Mouse (Mus musculus) hindbrain, embryonic 10.5 days (tissue): ENCODE data around the gene Trhr2. TPM values are rescaled to one million over a fixed set of nuclear protein-coding genes. Genes with fewer than 3 reads are reported as not detected.

Source experiments
- DNase-seq: peaks from one replicate; pipeline ENCODE4 v3.0.0-alpha.2; 2017; ENCODE audit warnings: low spot score
- H3K27ac ChIP-seq: fragments of 300-500 bp; sonication (generic); 2 replicates; pipeline ENCODE4 v1.5.1; 2016; ENCODE audit warnings: mild to moderate bottlenecking, moderate library complexity
- H3K27me3 ChIP-seq: fragments of 300-500 bp; sonication (generic); 2 replicates; pipeline ENCODE4 v1.6.1; 2016; ENCODE audit warnings: mild to moderate bottlenecking; ENCODE audit not compliant: poor library complexity, insufficient read depth, severe bottlenecking
- H3K36me3 ChIP-seq: fragments of 300-500 bp; sonication (generic); 2 replicates; pipeline ENCODE4 v1.6.1; 2016; ENCODE audit warnings: mild to moderate bottlenecking, moderate library complexity
- H3K4me1 ChIP-seq: fragments of 300-500 bp; sonication (generic); replicated peaks from 2 replicates; pipeline ENCODE4 v1.6.1; 2016; ENCODE audit warnings: mild to moderate bottlenecking
- H3K4me3 ChIP-seq: fragments of 300-500 bp; sonication (generic); 2 replicates; pipeline ENCODE4 v1.5.1; 2016; ENCODE audit warnings: mild to moderate bottlenecking, moderate library complexity
- H3K9me3 ChIP-seq: fragments of 300-500 bp; sonication (generic); 2 replicates; pipeline ENCODE4 v1.6.1; 2016; ENCODE audit warnings: mild to moderate bottlenecking, moderate library complexity
- WGBS: fragments of 180-500 bp; shearing (Covaris S2); methylation state at CpG from one replicate; pipeline ENCODE4 v1.1.7; 2016; 5-methylcytosine and 5-hydroxymethylcytosine counted together
- polyA plus RNA-seq: library from polyadenylated mRNA; unstranded; fragments of >200 nt; fragmentation: Nextera tagmentation; extraction: Ambion mirVana; gene quantifications from 2 replicates; pipeline ENCODE4 v1.2.1, GENCODE M21; 2016

Gene Trhr2
- polyA plus RNA-seq, 1 experiment from 2014 or later = not detected

- DNase-seq = no peak
- Histone ChIP-seq H3K4me3 (no peak overlapping the region), H3K27me3 (peaks cover 5% of the 10 kb centered on the region; the same call in 1 of the 2 replicates), H3K9me3 (no peaks in the 10 kb centered on the region), H3K4me1 (peaks cover 16% of the 10 kb centered on the region), H3K36me3 (no peaks in the 10 kb centered on the region), H3K27ac (no peak overlapping the region)
- WGBS = 78% methylated on average over 6 of the region's 6 CpGs
These were observed 11.2 kb upstream of the Trhr2 start for GRCm38 (mm10) chr8:122371706-122372105.

DNA sequence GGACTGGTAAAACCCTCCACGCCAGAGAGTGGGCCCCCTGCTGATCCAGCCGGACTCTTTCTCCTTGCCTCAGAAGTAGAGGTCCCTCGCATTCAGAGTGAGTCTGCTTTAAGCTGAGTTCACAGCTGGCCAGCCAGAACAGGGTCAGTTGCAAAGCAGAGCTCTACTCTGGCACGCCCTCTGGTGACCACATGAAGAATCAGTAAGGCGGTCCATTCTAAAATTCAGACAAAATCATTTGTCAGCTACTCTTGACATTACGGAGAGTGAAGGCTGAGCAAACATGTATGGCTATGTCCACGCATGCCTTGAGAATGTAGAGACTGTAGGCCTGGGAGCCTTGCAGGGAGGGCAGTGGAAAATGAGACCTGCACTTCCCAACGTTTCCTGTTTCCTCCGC lies 9.1 kb upstream of the Trhr2 start:
- Histone ChIP-seq H3K9me3 (no peaks in the 10 kb centered on the region), H3K4me3 (no peak overlapping the region), H3K4me1 (peaks cover 9% of the 10 kb centered on the region), H3K36me3 (no peaks in the 10 kb centered on the region), H3K27ac (no peak overlapping the region), H3K27me3 (peaks cover 5% of the 10 kb centered on the region; the same call in 1 of the 2 replicates)
- DNase-seq = peak; percentile 69
- WGBS = 17% methylated on average over 9 of the region's 9 CpGs

GRCm38 (mm10) chr8:122368494-122368893 lies 7.9 kb upstream of the Trhr2 start:
- H3K36me3 ChIP-seq = no peaks in the 10 kb centered on the region
- H3K27me3 ChIP-seq = peaks cover 12% of the 10 kb centered on the region
- H3K27ac ChIP-seq = no peak overlapping the region
- WGBS = 75% methylated on average over 10 of the region's 10 CpGs
- H3K4me1 ChIP-seq = peaks cover 9% of the 10 kb centered on the region
- no peak overlapping the region for H3K4me3 ChIP-seq
- no peaks in the 10 kb centered on the region for H3K9me3 ChIP-seq
- DNase-seq = no peak

GRCm38 (mm10) chr8:122362967-122363366 lies 2.4 kb upstream of the Trhr2 start:
- no peaks in the 10 kb centered on the region for H3K36me3 ChIP-seq
- H3K4me3 ChIP-seq = no peak overlapping the region
- H3K27ac ChIP-seq = no peak overlapping the region
- no peak for DNase-seq
- H3K27me3 ChIP-seq = peaks cover 25% of the 10 kb centered on the region
- 44% methylated on average over 8 of the region's 8 CpGs for WGBS
- H3K4me1 ChIP-seq = no peaks in the 10 kb centered on the region
- no peaks in the 10 kb centered on the region for H3K9me3 ChIP-seq

DNA sequence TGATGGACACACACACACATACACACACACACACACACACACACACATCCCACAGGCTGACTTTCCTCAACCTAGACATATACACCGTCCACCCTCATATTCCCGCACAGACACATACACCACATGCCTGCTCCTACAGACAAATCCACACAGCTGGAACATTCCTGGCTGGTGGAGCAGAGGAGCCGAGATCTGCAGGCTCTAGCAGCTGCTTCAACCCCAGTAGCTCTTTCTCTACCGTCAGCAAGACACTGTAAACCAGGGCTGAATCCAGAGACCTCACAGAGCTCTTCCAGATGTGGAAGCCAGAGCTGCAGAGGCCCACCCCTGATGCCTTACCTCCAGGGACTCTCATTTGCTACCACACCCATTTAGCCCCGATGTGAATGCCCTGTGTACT lies 1.7 kb upstream of the Trhr2 start:
- Histone ChIP-seq H3K9me3 (no peaks in the 10 kb centered on the region), H3K27ac (no peak overlapping the region), H3K36me3 (no peaks in the 10 kb centered on the region), H3K4me1 (no peaks in the 10 kb centered on the region), H3K27me3 (peaks cover 32% of the 10 kb centered on the region), H3K4me3 (no peak overlapping the region)
- WGBS = 51% methylated on average over 5 of the region's 5 CpGs
- no peak for DNase-seq

GRCm38 (mm10) chr8:122359111-122359775 lies 1.3 kb downstream of the Trhr2 start:
- 81% methylated on average over 15 of the region's 15 CpGs for WGBS
- peaks cover 11% of the 10 kb centered on the region; the same call in 1 of the 2 replicates for H3K4me1 ChIP-seq
- no peak overlapping the region for H3K27ac ChIP-seq
- DNase-seq = no peak
- no peaks in the 10 kb centered on the region for H3K36me3 ChIP-seq
- H3K27me3 ChIP-seq = peaks cover 42% of the 10 kb centered on the region
- no peaks in the 10 kb centered on the region for H3K9me3 ChIP-seq
- H3K4me3 ChIP-seq = no peak overlapping the region

DNA sequence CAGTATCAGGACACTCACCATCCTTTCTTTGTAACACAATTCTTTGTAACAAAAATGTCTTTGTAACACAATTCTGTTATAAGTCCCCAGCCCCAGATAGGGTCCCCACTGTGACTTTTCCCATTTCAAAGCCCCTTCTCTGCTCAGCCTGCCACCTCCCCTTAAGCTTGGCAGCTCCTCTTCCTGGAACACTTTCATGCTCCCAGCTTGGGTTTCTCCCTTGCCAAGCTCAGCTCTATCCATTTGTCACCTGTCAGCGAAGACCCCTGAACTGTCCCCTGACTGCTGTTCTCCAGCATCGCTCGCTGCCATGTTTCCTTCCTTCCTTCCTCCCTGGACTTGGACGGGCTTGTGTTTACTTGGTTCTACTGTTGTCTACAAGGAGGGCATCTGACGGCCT lies 2.9 kb downstream of the Trhr2 start:
- Histone ChIP-seq H3K9me3 (no peaks in the 10 kb centered on the region), H3K27ac (no peak overlapping the region), H3K4me1 (peaks cover 15% of the 10 kb centered on the region; the same call in 1 of the 2 replicates), H3K36me3 (no peaks in the 10 kb centered on the region), H3K27me3 (peaks cover 36% of the 10 kb centered on the region), H3K4me3 (no peak overlapping the region)
- WGBS = 83% methylated on average over 5 of the region's 5 CpGs
- DNase-seq = no peak

- H3K4me3 ChIP-seq = no peak overlapping the region
- no peaks in the 10 kb centered on the region for H3K9me3 ChIP-seq
- H3K36me3 ChIP-seq = no peaks in the 10 kb centered on the region
- DNase-seq = no peak
- 55% methylated on average over 11 of the region's 11 CpGs for whole genome bisulfite sequencing
- peaks cover 33% of the 10 kb centered on the region for H3K27me3 ChIP-seq
- H3K27ac ChIP-seq = no peak overlapping the region
- peaks cover 16% of the 10 kb centered on the region; the same call in 1 of the 2 replicates for H3K4me1 ChIP-seq
These were observed 3.3 kb downstream of the Trhr2 start for GRCm38 (mm10) chr8:122357202-122357601.

GRCm38 (mm10) chr8:122355642-122356606 lies 4.6 kb downstream of the Trhr2 start:
- Histone ChIP-seq H3K4me1 (peaks cover 24% of the 10 kb centered on the region), H3K27ac (no peak overlapping the region), H3K4me3 (no peak overlapping the region), H3K9me3 (no peaks in the 10 kb centered on the region), H3K27me3 (peaks cover 41% of the 10 kb centered on the region), H3K36me3 (no peaks in the 10 kb centered on the region)
- no peak for DNase-seq
- WGBS = 76% methylated on average over 9 of the region's 9 CpGs

DNA sequence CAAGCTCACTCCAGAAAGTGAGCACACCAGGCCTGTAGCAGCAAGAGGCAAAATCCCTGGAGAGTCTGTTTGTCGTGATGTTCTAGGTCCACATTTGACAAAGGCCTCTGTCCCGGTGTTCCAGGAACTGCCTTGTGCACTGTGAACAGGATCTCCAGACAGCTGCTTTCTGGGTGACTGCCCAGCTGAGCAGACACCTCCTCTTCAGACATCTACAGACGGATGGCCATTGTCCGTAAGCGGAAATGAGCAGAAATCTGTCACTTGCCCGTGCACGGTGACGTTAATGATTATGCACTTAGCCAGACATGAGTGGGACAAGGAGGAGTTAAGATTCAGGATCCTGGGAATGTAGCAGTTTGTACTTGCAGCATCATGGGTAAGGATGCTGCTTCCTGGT lies 6.4 kb downstream of the Trhr2 start:
- no peaks in the 10 kb centered on the region for H3K36me3 ChIP-seq
- peaks cover 42% of the 10 kb centered on the region for H3K4me1 ChIP-seq
- H3K27me3 ChIP-seq = peaks cover 51% of the 10 kb centered on the region
- no peak for DNase-seq
- no peak overlapping the region for H3K27ac ChIP-seq
- H3K4me3 ChIP-seq = no peak overlapping the region
- 87% methylated on average over 8 of the region's 8 CpGs for WGBS
- H3K9me3 ChIP-seq = no peaks in the 10 kb centered on the region

- Histone ChIP-seq H3K27me3 (peaks cover 55% of the 10 kb centered on the region), H3K4me3 (no peak overlapping the region), H3K4me1 (peaks cover 35% of the 10 kb centered on the region), H3K36me3 (no peaks in the 10 kb centered on the region), H3K9me3 (no peaks in the 10 kb centered on the region), H3K27ac (0 out of 2 replicates have a peak overlapping the region, but pooled peaks have one; percentile 23)
- DNase-seq = no peak
- WGBS = 35% methylated on average over 11 of the region's 11 CpGs
These were observed 10.0 kb downstream of the Trhr2 start for GRCm38 (mm10) chr8:122350309-122351089.
